Mouse (Mus musculus) testis, adult 2 months (tissue): ENCODE results near the gene Aldh3b3. TPM values are rescaled to one million over a fixed set of nuclear protein-coding genes. Genes with fewer than 3 reads are reported as not detected.

Experiments used
- H3K27ac ChIP-seq: fragments of 200-500 bp; 2 replicates; pipeline ENCODE4 v1.5.1; 2012; ENCODE audit warnings: low read depth, low read length; ENCODE audit not compliant: control insufficient read depth, insufficient read depth
- H3K27me3 ChIP-seq: fragments of 200-500 bp; 2 replicates; pipeline ENCODE4 v1.6.1; 2012; ENCODE audit warnings: mild to moderate bottlenecking, low read length, moderate library complexity; ENCODE audit not compliant: control insufficient read depth, insufficient read depth
- H3K36me3 ChIP-seq: fragments of 200-500 bp; 2 replicates; pipeline ENCODE4 v1.6.1; 2012; ENCODE audit warnings: mild to moderate bottlenecking, low read length; ENCODE audit not compliant: control insufficient read depth, insufficient read depth
- H3K4me1 ChIP-seq: fragments of 200-500 bp; 2 replicates; pipeline ENCODE4 v1.6.1; 2012; ENCODE audit warnings: low read length; ENCODE audit not compliant: control insufficient read depth, insufficient read depth
- H3K4me3 ChIP-seq: fragments of 200-500 bp; 2 replicates; pipeline ENCODE4 v1.5.1; 2012; ENCODE audit warnings: low read depth, mild to moderate bottlenecking, low read length, moderate library complexity, mixed read lengths; ENCODE audit not compliant: control insufficient read depth
- CTCF ChIP-seq: fragments of 200-500 bp; IDR thresholded peaks from 2 replicates; pipeline ENCODE4 v1.5.1; 2012; ENCODE audit warnings: low read depth, mild to moderate bottlenecking, inconsistent platforms, low read length, moderate library complexity; ENCODE audit not compliant: control insufficient read depth, insufficient read depth, insufficient replicate concordance
- POLR2A ChIP-seq: fragments of 200-500 bp; IDR thresholded peaks from 2 replicates; pipeline ENCODE4 v1.6.1; 2012; ENCODE audit warnings: low read depth, mild to moderate bottlenecking, inconsistent platforms, low read length, moderate library complexity; ENCODE audit not compliant: control insufficient read depth
- polyA plus RNA-seq: library from polyadenylated mRNA; depleted of rRNA; stranded (reverse); fragments of >200 nt; gene quantifications from 2 replicates; pipeline ENCODE4 v1.2.3, GENCODE M21; 2012

Gene Aldh3b3
- polyA plus RNA-seq, 1 experiment = 3.2 TPM

DNA sequence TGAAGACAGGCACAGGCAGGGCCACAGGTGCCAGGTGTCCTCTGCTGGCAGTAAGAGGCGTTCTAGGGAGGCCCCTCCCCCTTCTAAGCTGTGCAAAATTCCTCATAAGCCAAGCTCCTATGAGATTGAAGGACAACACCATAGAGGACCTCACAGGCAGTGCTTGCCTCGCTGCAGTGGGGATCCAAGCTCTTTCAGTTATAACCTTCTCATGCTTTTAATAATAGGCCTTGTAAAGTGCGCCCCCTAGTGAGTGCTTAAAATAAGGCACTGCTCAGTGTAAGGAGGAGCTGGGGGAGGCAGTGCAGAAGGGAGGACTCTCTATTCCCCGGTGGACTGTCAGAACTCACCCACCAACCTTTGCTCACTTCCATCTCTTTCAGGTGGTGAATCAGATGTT lies 21.9 kb downstream of the Aldh3b3 start:
- TF ChIP-seq POLR2A (no peak), CTCF (peak; percentile 47; the same call in 1 of the 2 replicates)
- peaks cover 9% of the 10 kb centered on the region for H3K4me1 ChIP-seq
- H3K4me3 ChIP-seq = peak overlapping the region; percentile 41
- no peaks in the 10 kb centered on the region for H3K36me3 ChIP-seq
- no peak overlapping the region for H3K27ac ChIP-seq
- H3K27me3 ChIP-seq = no peaks in the 10 kb centered on the region

DNA sequence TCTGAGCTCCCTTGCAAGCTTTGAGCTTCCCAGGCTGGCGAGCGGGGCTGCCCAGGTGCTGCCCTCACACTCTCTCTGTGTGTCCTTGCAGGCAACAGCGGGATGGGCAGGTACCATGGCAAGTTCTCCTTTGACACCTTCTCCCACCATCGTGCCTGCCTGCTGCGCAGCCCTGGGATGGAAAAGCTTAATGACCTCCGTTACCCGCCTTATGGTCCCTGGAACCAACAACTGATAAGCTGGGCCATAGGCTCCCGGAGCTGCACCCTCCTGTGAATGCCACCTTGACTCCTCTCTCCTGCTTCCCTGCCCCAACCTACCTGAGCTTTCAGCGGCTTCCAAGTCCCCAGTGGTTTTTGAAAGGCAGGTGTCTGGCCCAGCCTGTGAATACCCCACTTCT lies 22.5 kb downstream of the Aldh3b3 start:
- H3K4me1 ChIP-seq = peaks cover 9% of the 10 kb centered on the region
- no peak overlapping the region for H3K27ac ChIP-seq
- H3K4me3 ChIP-seq = peak overlapping the region; percentile 41
- TF ChIP-seq CTCF (no peak), POLR2A (no peak)
- H3K27me3 ChIP-seq = no peaks in the 10 kb centered on the region
- no peaks in the 10 kb centered on the region for H3K36me3 ChIP-seq

DNA sequence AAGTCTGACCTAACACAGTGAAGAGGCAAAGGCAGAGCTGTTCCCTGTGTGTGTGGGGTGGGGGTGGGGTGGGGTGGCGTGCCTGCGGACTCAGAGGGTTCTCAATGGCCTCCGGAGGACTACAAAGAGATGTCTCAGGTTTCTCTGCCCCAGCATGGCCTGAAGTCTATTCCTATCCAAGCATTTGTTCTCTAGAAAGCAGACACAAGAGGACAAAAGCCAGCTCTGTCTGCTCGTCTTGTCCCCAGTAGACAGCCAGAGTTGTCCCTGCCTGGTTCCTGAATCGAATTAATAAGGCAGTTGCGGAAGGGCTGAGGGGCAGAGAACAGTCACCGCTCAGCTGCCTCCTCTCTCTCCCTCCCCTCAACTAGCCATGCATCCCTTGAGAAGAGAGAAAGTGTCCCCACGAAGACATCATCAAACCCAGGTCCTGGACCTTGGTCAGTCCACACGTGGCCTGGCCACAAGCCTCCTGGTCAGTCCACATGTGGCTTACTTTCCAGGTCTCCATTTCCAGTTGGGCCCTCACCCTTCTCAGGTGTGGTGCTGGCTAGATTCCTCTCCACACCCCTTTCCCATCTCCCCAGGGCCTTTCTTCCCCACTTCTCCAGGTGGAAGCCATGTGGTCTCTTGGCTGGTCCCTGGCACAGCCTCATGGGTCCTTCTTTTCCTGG lies 25.2 kb downstream of the Aldh3b3 start:
- H3K27ac ChIP-seq = no peak overlapping the region
- H3K27me3 ChIP-seq = no peaks in the 10 kb centered on the region
- no peak overlapping the region for H3K4me3 ChIP-seq
- peaks cover 11% of the 10 kb centered on the region for H3K4me1 ChIP-seq
- no peaks in the 10 kb centered on the region for H3K36me3 ChIP-seq
- TF ChIP-seq POLR2A (no peak), CTCF (no peak)

DNA sequence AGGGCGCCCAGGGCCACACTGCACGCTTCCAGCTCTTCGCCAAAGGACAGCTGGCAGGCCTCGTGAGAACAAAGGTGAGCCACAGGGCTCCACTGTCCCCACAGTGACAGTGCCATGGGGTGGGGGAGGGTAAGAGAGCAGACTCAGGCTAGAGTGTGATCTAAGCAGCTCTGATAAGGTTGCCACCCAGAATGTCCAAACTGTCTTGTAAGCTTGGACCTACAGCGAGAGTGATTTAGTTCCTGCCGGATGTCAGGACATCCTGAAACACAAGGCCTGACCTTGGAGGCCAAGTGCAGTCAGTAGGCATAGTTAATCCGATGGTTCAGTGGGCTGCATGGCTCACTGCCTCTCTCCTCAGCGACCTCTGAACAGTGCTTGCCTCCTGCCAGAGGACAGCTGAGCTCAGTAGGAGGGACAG lies 26.8 kb downstream of the Aldh3b3 start:
- Histone ChIP-seq H3K4me3 (no peak overlapping the region), H3K4me1 (peaks cover 5% of the 10 kb centered on the region), H3K27me3 (no peaks in the 10 kb centered on the region), H3K27ac (peak overlapping the region; percentile 5; the same call in 1 of the 2 replicates), H3K36me3 (no peaks in the 10 kb centered on the region)
- TF ChIP-seq CTCF (no peak), POLR2A (no peak)

DNA sequence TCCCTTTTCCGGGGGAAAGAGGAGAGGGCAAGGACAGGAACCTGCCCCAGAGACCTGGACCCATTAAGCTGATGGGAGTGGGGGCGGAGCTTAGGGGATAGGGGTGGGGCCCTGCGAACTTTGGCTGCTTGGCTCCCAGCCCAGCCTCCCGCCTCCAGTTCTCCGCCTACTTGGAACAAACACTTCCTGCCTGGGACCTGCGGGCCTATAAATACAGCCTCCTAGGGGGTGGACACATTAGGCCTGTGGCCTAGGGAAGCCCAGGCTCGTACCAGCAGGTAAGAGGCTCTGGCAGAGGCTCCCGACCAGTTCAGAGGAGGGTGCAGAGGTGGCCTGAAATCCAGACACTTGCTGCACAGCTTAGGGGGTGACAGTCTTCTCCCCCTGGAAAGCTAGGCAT lies 27.9 kb downstream of the Aldh3b3 start, which contains the start of gene Acy3:
TSS of gene Acy3 (plus strand) at position 237 of the 400 bp plus-strand sequence.
- peak; percentile 22; the same call in 1 of the 2 replicates for TF ChIP-seq POLR2A
- TF ChIP-seq CTCF = no peak
- H3K36me3 ChIP-seq = no peaks in the 10 kb centered on the region
- no peak within 1 kb of the TSS for H3K4me3 ChIP-seq
- peaks cover 5% of the 10 kb centered on the region for H3K4me1 ChIP-seq
- no peaks in the 10 kb centered on the region for H3K27me3 ChIP-seq
- H3K27ac ChIP-seq = peak within 1 kb of the TSS; percentile 47

DNA sequence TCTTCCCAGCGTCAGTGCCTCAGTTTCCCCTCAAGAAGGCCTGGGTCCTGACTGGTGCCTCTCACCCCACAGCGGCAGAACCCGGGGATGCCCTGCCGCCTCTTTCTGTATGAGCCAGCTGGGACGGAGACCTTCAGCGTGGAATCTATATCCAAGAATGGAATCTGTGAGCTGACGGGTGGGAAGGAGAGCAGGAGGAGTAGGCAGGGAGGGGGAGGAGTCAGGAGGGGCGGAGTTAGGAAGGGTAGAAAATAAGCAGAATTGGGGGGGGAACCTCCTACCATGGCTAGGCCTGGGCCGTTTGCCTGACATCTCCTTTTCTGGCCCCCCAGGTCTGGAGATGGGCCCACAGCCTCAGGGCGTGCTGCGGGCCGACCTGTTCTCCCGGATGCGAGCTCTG lies 29.6 kb downstream of the Aldh3b3 start:
- Histone ChIP-seq H3K27me3 (no peaks in the 10 kb centered on the region), H3K4me1 (peaks cover 5% of the 10 kb centered on the region), H3K27ac (no peak overlapping the region), H3K36me3 (no peaks in the 10 kb centered on the region), H3K4me3 (no peak overlapping the region)
- TF ChIP-seq POLR2A (no peak), CTCF (no peak)

DNA sequence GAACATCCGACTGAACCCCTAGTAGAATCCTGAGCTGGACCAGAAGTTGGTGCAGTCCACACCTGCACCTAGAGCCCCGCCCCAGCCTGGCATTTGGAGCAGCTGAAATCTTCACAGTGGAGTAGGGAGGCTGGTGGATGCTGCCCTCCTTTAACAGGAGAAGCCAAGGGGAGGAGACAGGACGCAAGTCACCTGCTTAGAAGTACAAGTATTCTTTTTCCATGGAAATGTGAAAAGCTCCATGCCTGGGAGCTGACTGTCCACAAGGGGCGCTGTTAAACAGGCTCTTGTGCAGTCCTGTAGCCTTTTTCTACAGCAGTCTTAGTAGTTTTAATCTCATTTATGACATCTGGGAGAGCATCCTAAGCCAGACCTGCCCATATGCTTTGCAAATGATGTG lies 30.3 kb downstream of the Aldh3b3 start:
- Histone ChIP-seq H3K4me3 (no peak overlapping the region), H3K27ac (no peak overlapping the region), H3K27me3 (no peaks in the 10 kb centered on the region), H3K4me1 (peaks cover 5% of the 10 kb centered on the region), H3K36me3 (no peaks in the 10 kb centered on the region)
- no peak for TF ChIP-seq CTCF
- no peak for TF ChIP-seq POLR2A

DNA sequence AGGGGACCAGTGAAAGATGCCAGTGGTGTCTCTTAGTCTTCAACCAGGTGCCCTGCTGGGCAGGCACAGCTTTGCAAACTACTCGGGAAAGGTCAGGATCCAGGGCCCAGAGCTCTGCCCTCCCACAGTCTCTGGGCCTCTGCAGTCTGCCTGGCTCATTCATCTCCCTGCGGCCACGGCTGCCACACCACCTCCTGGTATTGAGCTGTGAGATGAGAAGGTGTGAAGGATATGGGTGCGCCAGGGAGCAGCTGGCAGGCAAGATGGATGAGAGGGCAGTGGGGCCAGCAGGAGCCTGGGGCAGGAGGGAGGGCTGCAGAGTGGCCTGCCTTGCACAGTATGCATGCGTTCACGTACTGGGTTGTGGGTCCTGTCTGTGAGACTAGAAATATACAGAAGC lies 32.4 kb downstream of the Aldh3b3 start:
- no peak overlapping the region for H3K27ac ChIP-seq
- H3K27me3 ChIP-seq = no peaks in the 10 kb centered on the region
- no peaks in the 10 kb centered on the region for H3K36me3 ChIP-seq
- no peak for TF ChIP-seq POLR2A
- TF ChIP-seq CTCF = no peak
- peaks cover 2% of the 10 kb centered on the region for H3K4me1 ChIP-seq
- no peak overlapping the region for H3K4me3 ChIP-seq
